Mouse (Mus musculus) spleen, adult 12 weeks (tissue): ENCODE data around the gene Rap1gap2.

Source experiments
- DNase-seq: peaks from one replicate; pipeline ENCODE4 v3.0.0; 2022; ENCODE audit warnings: low spot score

Gene Rap1gap2

DNA sequence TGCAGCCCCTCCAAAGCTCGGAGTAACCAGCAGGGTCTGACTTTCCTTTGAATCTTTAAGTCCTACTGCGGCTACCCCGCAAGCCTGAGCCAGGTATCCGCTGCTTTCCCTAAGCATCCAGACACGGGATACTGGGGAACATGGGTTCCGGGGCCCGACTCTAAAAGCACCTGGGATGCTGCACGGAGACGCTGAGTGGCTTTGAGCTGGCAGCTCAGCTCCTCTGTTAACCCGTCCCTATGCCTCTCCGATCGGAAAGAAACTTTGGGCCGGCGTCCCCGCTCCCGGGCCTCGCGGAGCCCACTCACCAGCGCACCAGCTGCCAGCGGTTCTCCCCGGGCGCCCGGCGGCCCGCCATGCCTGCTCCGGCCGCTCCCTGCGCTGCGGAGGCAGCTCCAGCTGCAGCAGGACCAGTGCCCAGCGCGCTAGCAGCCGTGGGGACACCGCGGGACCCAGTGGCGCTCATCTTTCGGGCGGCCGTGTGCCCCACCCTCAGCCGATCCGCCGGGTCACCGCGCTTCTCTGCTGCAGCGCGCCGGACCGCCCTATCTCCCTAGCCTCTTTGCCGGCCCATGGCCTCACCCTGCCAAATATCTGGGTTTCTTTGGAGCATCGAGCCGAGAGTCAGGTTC is at the start of gene Rap1gap2:
TSS of gene Rap1gap2 (minus strand) at position 371 of the 632 bp plus-strand sequence.
- no peak for DNase-seq

DNA sequence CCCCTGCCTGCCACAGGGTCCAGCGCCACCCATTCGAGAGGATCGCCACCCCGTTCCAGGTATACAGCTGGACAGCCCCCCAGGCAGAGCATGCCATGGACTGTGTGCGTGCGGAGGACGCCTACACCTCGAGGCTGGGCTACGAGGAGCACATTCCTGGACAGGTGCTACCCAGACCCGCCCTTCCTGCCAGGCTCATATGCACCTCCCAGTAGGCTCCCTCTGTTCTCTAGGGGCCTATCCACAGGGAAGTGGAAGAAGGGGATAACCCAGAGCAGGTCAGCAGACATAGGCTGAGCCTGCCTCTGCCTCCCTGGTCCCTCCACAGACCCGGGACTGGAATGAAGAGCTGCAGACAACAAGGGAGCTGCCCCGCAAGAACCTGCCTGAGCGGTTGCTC is 49.6 kb upstream of the Rap1gap2 start:
- DNase-seq: no peak

DNA sequence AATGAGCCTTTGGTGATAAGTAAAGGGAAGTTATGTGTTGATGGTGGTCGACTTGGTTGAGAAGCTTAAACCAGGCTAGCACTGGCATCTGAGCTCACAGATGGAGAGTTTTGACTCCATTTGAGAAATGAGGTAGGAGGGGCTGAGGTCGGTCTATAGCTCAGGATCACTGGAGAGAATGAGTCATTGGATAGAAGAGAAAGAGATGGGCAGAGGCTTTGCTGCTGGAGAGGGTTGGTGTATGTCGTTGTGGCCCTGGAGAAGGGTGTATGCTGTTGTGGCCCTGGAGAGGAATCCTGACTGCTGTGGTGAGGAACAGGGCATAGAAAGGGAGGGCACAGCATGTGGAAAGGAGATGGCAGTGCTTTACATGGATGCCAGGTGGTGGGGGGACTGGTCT is 45.2 kb upstream of the Rap1gap2 start:
- no peak for DNase-seq

DNA sequence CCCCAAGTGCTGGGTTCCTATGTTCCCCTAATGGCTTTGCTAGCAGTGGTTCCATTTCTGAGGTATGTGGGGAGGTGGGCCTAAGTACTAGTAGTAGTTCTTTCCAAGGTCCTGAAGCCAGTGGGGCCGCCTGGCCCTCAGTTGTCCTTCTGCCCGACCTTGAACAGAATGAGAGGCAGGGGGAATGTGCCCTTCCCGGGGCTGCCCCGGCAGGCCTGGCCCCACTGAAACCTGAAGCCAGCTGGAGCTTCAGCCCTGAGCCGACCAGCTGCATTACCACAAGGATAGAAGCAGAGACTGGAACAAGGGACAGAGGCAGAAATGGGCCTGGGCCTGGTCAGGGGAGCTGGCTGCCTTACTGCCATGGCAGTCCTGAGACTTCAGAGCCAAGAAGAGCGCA is 42.7 kb upstream of the Rap1gap2 start:
- DNase-seq: no peak

DNA sequence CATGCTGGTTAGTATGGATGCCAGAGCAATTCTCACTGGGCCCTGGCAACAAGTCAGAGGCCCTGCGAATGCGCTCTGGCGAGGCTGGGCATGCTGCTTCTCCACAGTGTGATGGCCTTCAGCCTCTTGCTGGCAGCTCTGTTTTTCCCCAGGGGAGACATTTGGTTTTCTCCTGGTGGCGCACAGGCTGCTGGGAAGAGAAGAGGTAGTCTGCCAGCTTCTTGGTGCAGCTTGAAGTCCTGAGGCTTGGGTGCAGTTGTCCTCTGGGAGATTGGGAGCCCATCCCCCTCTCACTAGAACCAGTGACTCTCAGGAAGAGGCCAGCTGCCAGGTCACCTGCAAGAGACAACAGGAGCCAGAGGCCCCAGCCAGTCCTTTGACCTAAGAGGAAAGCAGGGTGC is 42.1 kb upstream of the Rap1gap2 start:
- no peak for DNase-seq

DNA sequence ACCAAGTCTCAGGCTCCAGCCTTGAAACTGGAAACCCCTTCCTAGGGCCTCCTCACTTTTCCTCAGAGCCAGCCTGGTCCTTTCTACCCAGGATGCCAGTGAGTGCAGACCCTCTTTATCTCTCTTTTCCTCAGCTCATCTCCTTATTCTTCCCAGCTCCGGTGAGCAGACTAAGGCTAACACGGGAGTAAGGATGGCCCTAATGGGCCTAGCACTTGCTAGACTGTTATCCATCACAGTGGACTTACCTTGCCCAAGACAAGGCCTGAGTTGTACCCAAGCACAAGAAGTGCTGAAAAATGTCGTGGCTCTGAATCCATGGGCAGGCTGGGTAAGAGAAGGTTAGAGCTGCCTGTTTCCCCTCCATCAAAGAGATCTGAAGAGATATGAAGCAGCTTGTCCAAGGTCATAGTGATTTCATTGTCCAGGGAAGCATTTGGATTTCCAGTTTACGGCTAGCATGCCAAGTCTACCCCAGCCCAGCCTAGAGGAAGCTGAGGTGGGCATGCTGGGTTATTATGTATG is 39.9 kb upstream of the Rap1gap2 start:
- no peak for DNase-seq

DNA sequence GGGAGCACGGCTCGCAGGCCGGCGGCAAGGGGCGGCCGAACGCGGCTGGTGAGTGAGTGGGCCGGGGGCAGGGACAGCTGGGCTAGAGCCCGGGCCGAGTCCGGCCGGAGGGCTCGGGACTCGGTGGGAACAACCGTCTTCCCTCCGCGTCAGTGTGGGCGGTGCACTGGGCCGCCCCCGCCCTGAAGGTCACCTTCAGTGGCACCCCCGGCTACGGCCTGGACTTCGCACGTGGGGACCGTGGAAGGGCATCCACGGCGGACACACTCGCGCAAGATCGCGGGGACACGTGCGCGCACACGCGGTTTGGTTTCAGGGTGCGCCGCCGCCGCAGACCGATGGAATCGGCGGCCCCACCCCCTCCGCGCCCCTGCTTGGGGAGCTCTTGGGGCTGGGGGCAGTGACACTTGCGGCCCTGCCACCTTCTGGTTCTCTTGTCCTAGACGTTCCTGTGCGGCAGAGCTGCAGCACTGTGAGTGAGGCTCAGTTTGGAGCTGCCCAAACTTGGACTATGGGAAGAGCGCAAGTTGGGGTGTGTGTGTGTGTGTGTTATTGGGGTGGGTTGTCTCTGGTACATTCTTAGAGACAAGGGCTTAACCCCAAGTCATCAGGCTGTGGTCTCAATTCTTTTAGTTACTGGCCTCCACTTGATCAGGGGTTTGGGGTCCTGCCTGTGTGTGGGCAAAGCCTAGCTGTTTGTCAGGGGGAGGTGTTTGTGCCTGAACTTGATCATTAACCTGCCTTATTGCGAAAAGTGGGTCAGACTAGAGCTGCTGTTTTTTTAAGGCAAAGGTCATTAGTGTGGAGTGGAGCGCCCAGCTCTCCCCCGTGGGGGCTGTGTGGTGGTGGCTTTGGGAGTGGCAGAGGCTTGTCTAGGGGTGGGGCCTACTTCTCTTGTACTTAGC is 39.2 kb upstream of the Rap1gap2 start:
- no peak for DNase-seq

DNA sequence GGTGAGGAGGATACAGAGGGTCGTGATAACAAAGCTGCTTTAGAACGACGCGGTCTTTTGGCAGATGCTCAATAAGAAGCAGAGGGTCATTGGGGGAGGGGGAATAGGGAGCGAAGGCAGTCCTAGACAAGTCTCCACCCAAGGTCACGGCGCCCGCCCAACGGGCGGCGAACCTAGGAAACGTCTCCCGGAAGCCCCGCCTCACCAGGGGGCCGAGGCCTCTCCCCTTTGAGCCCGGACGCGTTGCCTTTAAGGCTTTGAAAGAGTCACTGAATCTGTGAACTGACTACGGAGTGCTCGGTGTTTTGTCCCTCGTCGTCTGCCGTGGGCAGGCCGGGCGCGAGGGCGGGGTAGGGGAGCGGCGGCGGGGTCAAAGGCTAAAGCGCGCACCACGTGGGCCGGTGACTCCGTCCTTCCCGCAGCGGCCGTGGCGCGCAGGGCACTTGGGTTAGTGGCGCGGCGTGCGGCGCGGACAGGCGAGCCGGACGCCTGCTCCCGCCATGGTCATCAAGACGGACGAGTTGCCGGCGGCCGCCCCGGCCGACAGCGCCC is 38.5 kb upstream of the Rap1gap2 start, which contains the start of gene Cluh:
TSS of gene Cluh (plus strand) at position 401 of the 552 bp plus-strand sequence.
- DNase-seq: peak; percentile 84

DNA sequence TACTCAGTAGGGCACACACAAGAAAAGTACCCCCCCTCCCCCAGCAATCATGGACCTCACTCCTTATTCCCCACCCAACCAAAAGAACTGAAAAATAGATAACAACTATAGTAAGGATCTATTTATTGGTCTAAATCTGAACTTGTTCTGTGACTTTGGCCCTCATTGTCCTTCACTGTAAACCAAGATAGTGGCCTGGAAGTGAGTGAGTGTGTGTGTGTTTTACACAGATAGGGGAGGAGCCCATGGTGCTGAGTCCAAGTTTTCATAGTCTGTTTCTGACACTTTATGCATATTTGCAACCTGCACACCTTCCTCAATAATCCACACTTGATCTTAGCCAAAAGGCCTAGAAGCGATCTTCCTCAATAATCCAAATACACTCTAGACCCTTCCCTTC is 38.0 kb upstream of the Rap1gap2 start:
- no peak for DNase-seq

DNA sequence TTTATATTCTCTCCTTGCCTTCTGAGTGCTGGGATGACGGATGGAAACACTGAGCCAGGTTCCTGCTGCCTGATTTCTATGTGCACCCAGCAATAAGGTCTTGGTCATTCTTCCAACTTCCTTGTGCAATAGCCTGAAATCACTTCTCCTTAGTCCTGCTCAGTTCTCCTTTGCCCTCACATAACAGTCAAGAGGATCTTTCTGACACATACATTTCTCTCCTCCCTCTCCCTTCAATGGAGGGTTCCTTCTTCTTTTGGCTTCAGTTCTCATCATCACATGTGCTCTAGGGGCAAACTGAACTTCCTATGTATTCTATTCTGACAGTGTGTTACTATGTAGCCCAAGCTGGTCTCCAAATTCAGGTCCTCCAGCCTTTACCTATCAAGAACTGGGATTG is 37.3 kb upstream of the Rap1gap2 start:
- DNase-seq: no peak

DNA sequence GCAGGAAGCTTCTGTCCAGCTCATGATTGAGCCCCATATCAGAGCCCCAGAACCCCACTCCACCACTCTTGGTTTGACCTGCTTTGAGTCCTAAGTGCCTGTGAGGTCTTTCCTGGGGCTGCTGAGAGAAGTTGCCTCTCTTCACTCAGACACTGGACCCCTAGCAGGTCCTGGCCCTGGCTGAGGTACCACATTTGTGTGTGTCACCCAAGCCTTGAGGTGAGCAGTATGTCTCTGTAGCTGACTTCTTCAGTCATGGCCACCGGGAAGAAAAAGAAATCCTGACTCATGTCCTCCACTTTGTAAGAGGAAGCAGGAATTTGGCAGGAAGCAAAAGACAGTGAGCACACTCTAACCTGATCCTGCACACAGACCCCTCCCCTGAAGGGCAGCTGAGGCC is 28.9 kb upstream of the Rap1gap2 start:
- no peak for DNase-seq

DNA sequence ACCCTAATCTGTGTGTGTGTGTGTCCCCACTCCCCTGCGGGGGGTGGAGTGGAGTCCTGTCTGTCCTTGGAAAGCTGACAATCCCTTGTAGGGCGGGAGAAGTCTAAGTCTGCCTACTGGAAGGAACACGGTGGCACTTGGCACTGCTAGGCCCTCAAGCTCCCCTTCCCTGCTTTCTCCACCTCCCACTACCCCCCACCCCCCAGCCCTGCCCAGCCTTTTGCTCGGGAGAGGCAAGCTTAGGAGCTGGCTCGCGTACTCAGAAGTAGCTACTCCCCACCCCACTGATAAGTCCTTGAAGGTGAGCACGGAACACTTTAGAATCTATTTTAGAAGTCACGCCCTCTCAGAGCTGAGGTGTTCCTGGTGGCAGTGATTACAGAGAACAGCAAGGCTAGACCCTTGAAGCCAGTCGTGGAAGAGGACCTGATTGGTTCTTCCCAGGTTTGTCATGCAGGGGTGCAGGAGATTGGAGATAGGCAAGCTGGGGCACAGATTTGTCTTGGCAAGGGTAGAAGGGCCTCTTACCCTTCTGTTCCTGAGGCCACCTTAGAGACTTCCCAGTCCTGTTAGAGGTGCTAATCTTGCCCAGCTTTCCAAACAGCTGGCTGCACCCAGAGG is 28.2 kb upstream of the Rap1gap2 start:
- no peak for DNase-seq

DNA sequence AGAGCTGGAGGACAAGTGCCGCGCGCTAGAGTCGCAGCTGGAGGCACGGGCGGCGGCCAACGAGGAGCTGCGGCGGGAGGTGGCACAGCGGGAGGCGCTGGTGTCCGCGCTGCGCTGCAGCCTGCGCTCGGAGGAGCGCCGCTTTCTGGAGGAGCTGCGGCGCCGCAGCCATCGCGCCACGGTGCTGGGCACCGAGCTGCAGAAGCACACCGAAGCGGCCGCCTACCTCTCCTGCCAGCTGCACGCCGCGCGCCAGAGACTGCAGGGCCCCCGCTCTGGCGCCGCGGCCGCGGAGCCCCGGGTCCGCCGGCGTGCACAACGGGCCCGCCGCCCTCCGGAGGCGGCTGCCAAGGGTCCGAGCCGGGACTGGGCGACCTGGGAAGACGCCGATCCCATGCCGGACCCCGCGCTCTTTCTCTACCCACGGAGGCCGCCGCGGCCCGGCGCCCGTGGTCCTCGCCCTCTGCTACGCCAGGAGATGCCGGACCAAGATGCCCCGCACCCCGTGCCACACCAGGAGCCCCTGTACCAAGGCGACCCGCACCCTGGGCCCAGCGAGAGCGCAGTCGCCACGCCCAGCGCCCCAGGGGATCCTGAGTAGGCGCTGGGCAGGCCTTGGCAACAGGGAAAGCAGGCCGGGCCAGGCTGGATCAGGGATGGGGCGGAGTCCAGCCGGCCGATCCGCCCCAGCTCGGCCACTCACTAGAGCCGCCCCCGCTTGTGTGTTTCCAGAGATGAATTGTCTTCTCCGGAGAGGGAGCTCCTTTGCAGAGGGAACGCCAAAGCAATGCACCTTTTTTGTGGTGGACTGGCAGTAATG is 27.5 kb upstream of the Rap1gap2 start:
- no peak for DNase-seq

DNA sequence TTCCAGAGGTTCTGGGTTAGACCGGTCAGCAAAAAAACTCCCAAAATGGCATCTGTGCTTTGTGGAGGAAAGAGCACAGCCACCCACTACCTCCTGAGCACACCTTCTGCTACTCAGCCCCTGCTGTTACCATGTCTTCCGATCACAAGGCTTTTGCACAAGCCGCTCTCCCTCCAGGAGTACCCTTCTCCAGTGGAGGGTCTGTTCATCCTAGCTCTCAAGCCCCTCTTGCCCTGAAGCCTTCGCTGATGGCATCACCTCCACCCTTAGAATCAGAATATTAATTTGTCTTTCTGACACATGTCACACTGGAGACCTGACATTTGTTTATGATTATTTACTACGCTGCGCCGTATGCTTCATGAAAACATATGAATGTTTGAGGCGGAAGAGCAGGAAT is 26.8 kb upstream of the Rap1gap2 start:
- no peak for DNase-seq

DNA sequence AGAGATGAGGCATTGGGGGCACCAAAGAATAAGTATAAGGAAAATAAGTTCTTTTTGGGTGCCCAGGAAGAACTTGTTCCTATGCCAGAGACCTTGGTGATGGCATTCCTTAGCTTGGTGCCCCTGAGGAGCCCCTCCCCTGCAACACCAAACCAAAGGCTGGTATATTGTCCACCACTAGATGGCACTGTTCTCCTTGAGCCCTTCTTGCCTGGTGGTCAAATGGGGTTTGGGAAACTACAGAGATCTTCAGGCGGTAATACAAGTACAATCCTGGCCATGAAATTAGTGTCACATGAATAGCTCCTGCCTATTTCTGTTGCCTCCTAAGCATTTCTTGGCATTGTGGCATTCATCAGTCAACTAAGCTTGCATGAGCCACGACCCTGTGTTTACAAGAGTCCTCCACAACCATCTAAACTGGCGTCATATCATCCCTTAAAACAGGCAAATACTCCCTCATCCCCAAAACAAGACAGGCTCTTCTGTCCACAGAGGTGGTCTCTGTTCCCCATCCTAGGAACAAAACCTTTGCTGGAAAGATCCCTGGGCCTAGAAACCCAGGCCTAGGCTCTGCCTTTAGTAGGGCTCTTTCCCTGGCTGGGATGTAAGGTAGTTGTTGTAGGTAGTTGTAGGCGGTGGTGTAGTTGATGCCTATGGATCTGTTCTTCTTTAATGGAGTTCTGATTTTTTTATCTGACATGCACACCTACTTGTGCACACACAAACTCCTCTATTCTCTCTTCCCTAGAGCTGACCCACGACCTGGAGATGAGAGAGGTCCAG is 24.0 kb upstream of the Rap1gap2 start:
- no peak for DNase-seq

DNA sequence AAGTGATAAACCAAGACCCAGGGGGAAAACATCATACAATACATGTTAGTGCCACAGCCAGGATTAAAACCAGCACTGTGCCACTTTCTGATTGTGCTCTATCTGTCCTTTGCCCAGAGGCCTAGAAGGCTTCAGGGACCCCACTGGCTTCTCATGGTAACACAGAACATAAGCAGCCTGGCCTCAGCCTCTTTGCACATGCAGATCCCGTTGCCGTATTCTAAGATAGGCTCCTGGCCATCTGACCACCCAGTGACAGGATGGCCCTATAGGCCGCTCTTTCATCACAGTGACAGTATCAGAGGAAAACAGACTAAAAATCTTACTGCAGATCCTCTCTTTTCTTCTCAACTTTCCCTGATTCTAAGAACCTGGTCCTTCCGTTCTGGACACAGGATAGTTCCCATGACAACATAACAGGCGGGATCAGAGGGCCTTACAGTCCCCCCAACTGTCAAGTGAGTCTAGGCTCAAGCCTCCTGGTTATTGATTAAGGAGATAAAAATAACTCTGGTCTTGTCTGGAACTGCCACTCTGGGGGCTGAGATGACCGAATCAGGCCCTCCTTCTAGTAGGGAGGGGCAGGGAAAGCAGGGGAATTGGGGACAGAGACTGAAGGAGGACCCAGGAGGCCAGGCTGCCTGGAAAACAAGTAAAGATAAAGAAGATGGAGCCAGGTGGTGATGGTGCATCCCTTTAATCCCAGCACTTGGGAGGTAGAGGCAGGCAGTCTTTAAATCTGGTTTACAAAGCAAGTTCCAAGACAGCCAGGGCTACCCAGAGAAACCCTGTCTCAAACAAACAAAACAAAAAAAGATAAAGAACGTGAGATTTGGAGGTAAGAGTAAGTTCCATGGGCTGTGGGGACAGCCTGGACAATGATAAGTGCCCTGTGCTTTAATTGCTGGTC is 21.4 kb upstream of the Rap1gap2 start:
- no peak for DNase-seq

DNA sequence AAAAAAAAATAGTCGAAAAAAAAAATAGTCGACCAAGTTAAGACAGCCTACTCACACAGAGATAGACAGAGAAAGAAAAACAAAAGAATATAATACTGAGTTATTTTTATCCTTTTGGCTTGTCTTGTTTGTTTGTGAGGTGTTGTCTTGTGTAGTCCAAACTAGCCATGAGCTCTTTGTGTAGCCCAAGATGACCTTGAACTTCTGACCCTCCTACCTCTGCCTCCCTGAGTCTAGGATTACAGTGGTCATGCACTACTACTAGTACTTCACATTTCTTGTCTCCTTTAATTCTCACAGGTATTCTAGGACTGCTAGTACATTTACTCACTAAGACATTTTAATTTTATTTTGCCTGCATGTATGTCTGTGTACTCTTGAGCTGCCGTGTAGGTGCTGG is 16.8 kb upstream of the Rap1gap2 start:
- no peak for DNase-seq

DNA sequence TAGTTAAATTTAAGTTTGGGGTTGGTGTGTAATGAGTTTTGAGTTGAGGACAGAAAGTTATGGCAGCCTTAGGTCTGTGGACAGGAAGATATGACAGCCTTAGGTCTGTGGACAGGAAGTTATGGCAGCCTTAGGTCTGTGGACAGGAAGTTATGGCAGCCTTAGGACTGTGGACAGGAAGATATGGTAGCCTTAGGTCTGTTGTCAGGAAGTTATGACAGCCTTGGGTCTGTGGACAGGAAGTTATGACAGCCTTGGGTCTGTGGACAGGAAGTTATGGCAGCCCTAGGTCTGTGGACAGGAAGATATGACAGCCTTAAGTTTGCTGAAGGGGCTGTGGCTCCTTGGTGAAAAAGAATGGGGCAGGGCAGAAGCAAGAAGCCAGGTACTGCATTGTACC is 14.6 kb upstream of the Rap1gap2 start:
- no peak for DNase-seq

DNA sequence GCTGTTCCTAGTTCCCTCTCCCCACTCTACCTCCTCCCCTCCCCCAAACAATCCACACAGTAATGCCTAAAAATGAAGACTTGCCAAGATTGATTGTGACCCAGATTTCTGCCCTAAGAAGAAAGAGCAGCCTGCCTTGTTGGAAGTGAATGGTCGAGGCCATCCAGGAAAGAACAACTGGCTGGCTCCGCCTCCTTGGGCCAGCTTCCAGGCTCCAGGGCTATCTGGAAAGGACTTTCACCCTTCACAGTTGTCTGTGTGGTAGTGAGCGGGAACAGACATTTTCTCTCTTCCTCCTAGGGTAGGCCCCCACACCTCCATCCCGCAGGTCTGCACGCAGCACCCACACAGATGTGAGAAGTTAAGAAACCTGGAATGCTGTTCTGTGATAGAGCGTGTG is 13.0 kb upstream of the Rap1gap2 start:
- DNase-seq: no peak
